Mouse (Mus musculus): ENCODE measurements at regions not wholly inside any gene's neighbourhood (a gene's known extent, or its start where the extent isn't known, plus 50 kb on each side); places are given as distances from the start of the nearest gene placed in this dataset.

- ATAC-seq (ENCODE audit: low FRiP score): no peak
- 37% methylated on average over 11 of the region's 11 CpGs for WGBS
- H3K9ac ChIP-seq (replicated peaks; ENCODE audit: low read length, poor library complexity, severe bottlenecking): no peak overlapping the region
- no peaks in the 10 kb centered on the region for H3K9me3 ChIP-seq (ENCODE audit: low read length)
- no peak overlapping the region for H3K27ac ChIP-seq (ENCODE audit: low read depth, low read length)
- H3K4me3 ChIP-seq (ENCODE audit: low read depth, low read length): no peak overlapping the region
- no peak for TF ChIP-seq CTCF (IDR thresholded peaks at IDR 0.05)
- no peaks in the 10 kb centered on the region for H3K36me3 ChIP-seq (ENCODE audit: insufficient read depth, low read length)
- H3K4me2 ChIP-seq (ENCODE audit: low read depth, low read length, poor library complexity, severe bottlenecking): no peak overlapping the region
- DNase-seq (ENCODE audit: low spot score): peak; percentile 54
- no peaks in the 10 kb centered on the region for H3K4me1 ChIP-seq (ENCODE audit: insufficient read depth, low read length)
- H3K27me3 ChIP-seq (ENCODE audit: insufficient read depth, low read length): no peaks in the 10 kb centered on the region
Observed at GRCm38 (mm10) chr16:31551416-31552151, 111.7 kb upstream of the Dlg1 start.

- no peaks in the 10 kb centered on the region for H3K4me1 ChIP-seq (ENCODE audit: insufficient read depth, low read length)
- H3K27me3 ChIP-seq (ENCODE audit: insufficient read depth, low read length): no peaks in the 10 kb centered on the region
- no peak overlapping the region for H3K4me3 ChIP-seq (ENCODE audit: low read depth, low read length)
- no peak overlapping the region for H3K27ac ChIP-seq (ENCODE audit: low read depth, low read length)
- no peaks in the 10 kb centered on the region for H3K36me3 ChIP-seq (ENCODE audit: insufficient read depth, low read length)
- WGBS: 84% methylated on average over 8 of the region's 8 CpGs
- no peaks in the 10 kb centered on the region for H3K9me3 ChIP-seq (ENCODE audit: low read length)
- ATAC-seq (ENCODE audit: low FRiP score) (no peak), DNase-seq (ENCODE audit: low spot score) (no peak)
- no peak overlapping the region for H3K9ac ChIP-seq (replicated peaks; ENCODE audit: low read length, poor library complexity, severe bottlenecking)
- no peak overlapping the region for H3K4me2 ChIP-seq (ENCODE audit: low read depth, low read length, poor library complexity, severe bottlenecking)
- TF ChIP-seq CTCF (IDR thresholded peaks at IDR 0.05): no peak
Observed at GRCm38 (mm10) chr16:31553361-31554146, 109.7 kb upstream of the Dlg1 start.

GRCm38 (mm10) chr16:31560426-31560825 is 102.8 kb upstream of the Dlg1 start:
- Histone ChIP-seq H3K36me3 (ENCODE audit: insufficient read depth, low read length) (no peaks in the 10 kb centered on the region), H3K9ac (replicated peaks; ENCODE audit: low read length, poor library complexity, severe bottlenecking) (no peak overlapping the region), H3K4me2 (ENCODE audit: low read depth, low read length, poor library complexity, severe bottlenecking) (no peak overlapping the region), H3K4me3 (ENCODE audit: low read depth, low read length) (no peak overlapping the region), H3K9me3 (ENCODE audit: low read length) (no peaks in the 10 kb centered on the region), H3K27me3 (ENCODE audit: insufficient read depth, low read length) (no peaks in the 10 kb centered on the region), H3K27ac (ENCODE audit: low read depth, low read length) (no peak overlapping the region), H3K4me1 (ENCODE audit: insufficient read depth, low read length) (no peaks in the 10 kb centered on the region)
- DNase-seq (ENCODE audit: low spot score) (no peak), ATAC-seq (ENCODE audit: low FRiP score) (no peak)
- no peak for TF ChIP-seq CTCF (IDR thresholded peaks at IDR 0.05)

- WGBS: 77% methylated on average over 5 of the region's 5 CpGs
Observed at GRCm38 (mm10) chr16:31564926-31565325, 98.3 kb upstream of the Dlg1 start.

GRCm38 (mm10) chr16:31568316-31568715 is 94.9 kb upstream of the Dlg1 start:
- no peaks in the 10 kb centered on the region for H3K27me3 ChIP-seq (ENCODE audit: insufficient read depth, low read length)
- TF ChIP-seq CTCF (IDR thresholded peaks at IDR 0.05): no peak
- ATAC-seq (ENCODE audit: low FRiP score) (no peak), DNase-seq (ENCODE audit: low spot score) (no peak)
- H3K9me3 ChIP-seq (ENCODE audit: low read length): no peaks in the 10 kb centered on the region
- H3K4me2 ChIP-seq (ENCODE audit: low read depth, low read length, poor library complexity, severe bottlenecking): no peak overlapping the region
- 93% methylated on average over 6 of the region's 6 CpGs for WGBS
- no peaks in the 10 kb centered on the region for H3K36me3 ChIP-seq (ENCODE audit: insufficient read depth, low read length)
- no peak overlapping the region for H3K4me3 ChIP-seq (ENCODE audit: low read depth, low read length)
- H3K9ac ChIP-seq (replicated peaks; ENCODE audit: low read length, poor library complexity, severe bottlenecking): no peak overlapping the region
- no peaks in the 10 kb centered on the region for H3K4me1 ChIP-seq (ENCODE audit: insufficient read depth, low read length)
- H3K27ac ChIP-seq (ENCODE audit: low read depth, low read length): no peak overlapping the region

More at GRCm38 (mm10) chr16:31564926-31565325, 98.3 kb upstream of the Dlg1 start:
- no peak for TF ChIP-seq CTCF (IDR thresholded peaks at IDR 0.05)
- no peaks in the 10 kb centered on the region for H3K27me3 ChIP-seq (ENCODE audit: insufficient read depth, low read length)
- no peak overlapping the region for H3K4me3 ChIP-seq (ENCODE audit: low read depth, low read length)
- H3K9me3 ChIP-seq (ENCODE audit: low read length): no peaks in the 10 kb centered on the region
- DNase-seq (ENCODE audit: low spot score) (no peak), ATAC-seq (ENCODE audit: low FRiP score) (no peak)
- no peak overlapping the region for H3K27ac ChIP-seq (ENCODE audit: low read depth, low read length)
- no peak overlapping the region for H3K9ac ChIP-seq (replicated peaks; ENCODE audit: low read length, poor library complexity, severe bottlenecking)
- no peak overlapping the region for H3K4me2 ChIP-seq (ENCODE audit: low read depth, low read length, poor library complexity, severe bottlenecking)
- H3K36me3 ChIP-seq (ENCODE audit: insufficient read depth, low read length): no peaks in the 10 kb centered on the region
- H3K4me1 ChIP-seq (ENCODE audit: insufficient read depth, low read length): no peaks in the 10 kb centered on the region

- Histone ChIP-seq H3K4me1 (ENCODE audit: insufficient read depth, low read length) (no peaks in the 10 kb centered on the region), H3K27me3 (ENCODE audit: insufficient read depth, low read length) (no peaks in the 10 kb centered on the region), H3K4me3 (ENCODE audit: low read depth, low read length) (no peak overlapping the region), H3K9me3 (ENCODE audit: low read length) (no peaks in the 10 kb centered on the region), H3K27ac (ENCODE audit: low read depth, low read length) (no peak overlapping the region), H3K4me2 (ENCODE audit: low read depth, low read length, poor library complexity, severe bottlenecking) (no peak overlapping the region), H3K36me3 (ENCODE audit: insufficient read depth, low read length) (no peaks in the 10 kb centered on the region), H3K9ac (replicated peaks; ENCODE audit: low read length, poor library complexity, severe bottlenecking) (no peak overlapping the region)
- DNase-seq (ENCODE audit: low spot score) (no peak), ATAC-seq (ENCODE audit: low FRiP score) (no peak)
- no peak for TF ChIP-seq CTCF (IDR thresholded peaks at IDR 0.05)
- 66% methylated on average over 6 of the region's 6 CpGs for WGBS
Observed at GRCm38 (mm10) chr16:31569871-31570270, 93.4 kb upstream of the Dlg1 start.

Data from midbrain, postnatal 0 days (tissue).